Mouse (Mus musculus) liver, postnatal 0 days (tissue): Measurements from ENCODE around the gene 1110051M20Rik.

Source experiments
- CTCF ChIP-seq: sonication (generic); IDR thresholded peaks from 2 replicates; pipeline ENCODE4 v1.5.1; 2016; ENCODE audit warnings: antibody characterized with exemption, low read depth
- EP300 ChIP-seq: IDR thresholded peaks from 2 replicates; pipeline ENCODE4 v1.6.1; 2016; ENCODE audit warnings: antibody characterized with exemption, low read depth, mild to moderate bottlenecking

DNA sequence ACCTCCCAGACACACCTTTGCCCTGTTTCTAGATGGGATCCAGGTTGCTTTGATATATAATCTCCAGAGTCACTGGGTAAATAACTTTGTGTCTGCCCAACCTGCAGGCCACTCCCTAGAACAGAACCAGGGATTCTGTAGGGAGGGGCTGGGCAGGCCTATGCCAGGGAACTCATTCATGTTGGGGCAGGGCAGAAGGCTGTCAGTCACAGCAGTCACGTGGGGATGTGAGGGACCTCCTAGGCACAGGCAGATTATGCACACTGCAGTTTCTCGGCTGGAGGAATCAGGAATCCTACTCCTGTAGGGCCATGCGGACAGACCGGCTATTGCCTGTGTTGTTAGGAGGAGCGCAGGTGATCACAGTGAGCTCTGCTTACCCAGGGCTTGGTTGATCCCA is 163.1 kb downstream of the 1110051M20Rik start:
- TF ChIP-seq CTCF, result no peak
- no peak for TF ChIP-seq EP300
